Mouse (Mus musculus): ENCODE data around the gene Arid3c.
"Not testable (repeated sequence)": the region's sequence is repeated elsewhere in the genome, so short reads cannot be mapped to it uniquely, and the experiment has no call there.

Gene Arid3c

GRCm38 (mm10) chr4:41705922-41706754, 24.8 kb downstream of the Arid3c start:
- DNase-seq (ENCODE audit: low read depth, low spot score), result no peak

- DNase-seq (ENCODE audit: low read depth, low spot score), result no peak
Observed at GRCm38 (mm10) chr4:41704651-41705050, 26.3 kb downstream of the Arid3c start.

GRCm38 (mm10) chr4:41702226-41702625, 28.7 kb downstream of the Arid3c start:
- DNase-seq (ENCODE audit: low read depth, low spot score), result not testable (repeated sequence)

GRCm38 (mm10) chr4:41700224-41700623, 30.7 kb downstream of the Arid3c start:
- not testable (repeated sequence) for DNase-seq (ENCODE audit: low read depth, low spot score)

GRCm38 (mm10) chr4:41699783-41700182, 31.2 kb downstream of the Arid3c start, which contains the start of gene Il11ra1:
Gene Il11ra1 (plus strand): TSS chr4:41699989.
- not testable (repeated sequence) for DNase-seq (ENCODE audit: low read depth, low spot score)

- not testable (repeated sequence) for DNase-seq (ENCODE audit: low read depth, low spot score)
Observed at GRCm38 (mm10) chr4:41698421-41699016, 32.4 kb downstream of the Arid3c start.

- DNase-seq (ENCODE audit: low read depth, low spot score), result not testable (repeated sequence)
Observed at GRCm38 (mm10) chr4:41696930-41697841, 33.8 kb downstream of the Arid3c start, which contains the start of gene Cntfr. Gene Cntfr (minus strand): TSS chr4:41697089.

GRCm38 (mm10) chr4:41696452-41696851, 34.5 kb downstream of the Arid3c start:
- DNase-seq (ENCODE audit: low read depth, low spot score), result not testable (repeated sequence)

GRCm38 (mm10) chr4:41695800-41696199, 35.1 kb downstream of the Arid3c start:
- not testable (repeated sequence) for DNase-seq (ENCODE audit: low read depth, low spot score)

- DNase-seq (ENCODE audit: low read depth, low spot score), result not testable (repeated sequence)
Observed at GRCm38 (mm10) chr4:41693511-41693910, 37.4 kb downstream of the Arid3c start.

GRCm38 (mm10) chr4:41690014-41690413, 40.9 kb downstream of the Arid3c start:
- not testable (repeated sequence) for DNase-seq (ENCODE audit: low read depth, low spot score)

GRCm38 (mm10) chr4:41688562-41688961, 42.4 kb downstream of the Arid3c start:
- DNase-seq (ENCODE audit: low read depth, low spot score), result not testable (repeated sequence)

- DNase-seq (ENCODE audit: low read depth, low spot score), result not testable (repeated sequence)
Observed at GRCm38 (mm10) chr4:41685882-41686492, 45.0 kb downstream of the Arid3c start.

- not testable (repeated sequence) for DNase-seq (ENCODE audit: low read depth, low spot score)
Observed at GRCm38 (mm10) chr4:41684931-41685453, 46.0 kb downstream of the Arid3c start.

GRCm38 (mm10) chr4:41684131-41684930, 46.6 kb downstream of the Arid3c start:
- not testable (repeated sequence) for DNase-seq (ENCODE audit: low read depth, low spot score)

GRCm38 (mm10) chr4:41683303-41683702, 47.6 kb downstream of the Arid3c start:
- DNase-seq (ENCODE audit: low read depth, low spot score), result not testable (repeated sequence)

GRCm38 (mm10) chr4:41682789-41683188, 48.2 kb downstream of the Arid3c start:
- no peak for DNase-seq (ENCODE audit: low read depth, low spot score)

- DNase-seq (ENCODE audit: low read depth, low spot score), result no peak
Observed at GRCm38 (mm10) chr4:41681947-41682346, 49.0 kb downstream of the Arid3c start.

- no peak for DNase-seq (ENCODE audit: low read depth, low spot score)
Observed at GRCm38 (mm10) chr4:41681176-41681575, 49.8 kb downstream of the Arid3c start.

GRCm38 (mm10) chr4:41679291-41679690, 51.7 kb downstream of the Arid3c start:
- no peak for DNase-seq (ENCODE audit: low read depth, low spot score)
